Mouse (Mus musculus) ES-E14 (cell line): Measurements from ENCODE around the gene Gtse1. TPM values are rescaled to one million over a fixed set of nuclear protein-coding genes. Genes with fewer than 3 reads are reported as not detected.

ENCODE experiments used
- DNase-seq: peaks from one replicate; pipeline ENCODE4 v3.0.0-alpha.2; 2013; ENCODE audit warnings: low read depth, low spot score
- H3K27ac ChIP-seq: 2 replicates; pipeline ENCODE4 v1.5.1; 2012; ENCODE audit warnings: low read depth, mild to moderate bottlenecking, low read length, moderate library complexity, mixed read lengths; ENCODE audit not compliant: poor library complexity, insufficient read depth, severe bottlenecking
- H3K36me3 ChIP-seq: 2 replicates; pipeline ENCODE4 v1.6.1; 2012; ENCODE audit warnings: mild to moderate bottlenecking, low read length, moderate library complexity, mixed read lengths; ENCODE audit not compliant: control insufficient read depth, poor library complexity, insufficient read depth, severe bottlenecking
- H3K4me1 ChIP-seq, 2 experiments: fragments of 150-350 bp in 1 of 2; sonication (generic) in 1 of 2; 2 replicates each; pipeline ENCODE4 v1.6.1; 2012; ENCODE audit warnings: low read length in 2 of 2, mild to moderate bottlenecking in 1 of 2, mixed read lengths in 1 of 2; ENCODE audit not compliant: control insufficient read depth in 2 of 2, insufficient read depth in 2 of 2, poor library complexity in 1 of 2
- H3K4me3 ChIP-seq, 2 experiments: fragments of 150-350 bp in 1 of 2; sonication (generic) in 1 of 2; 2 replicates each; pipeline ENCODE4 v1.5.1; 2012; ENCODE audit warnings: low read length in 2 of 2, low read depth in 1 of 2, mild to moderate bottlenecking in 1 of 2, mixed read lengths in 1 of 2; ENCODE audit not compliant: insufficient read depth in 1 of 2, poor library complexity in 1 of 2, severe bottlenecking in 1 of 2
- H3K9ac ChIP-seq: 2 replicates; pipeline ENCODE4 v1.6.1; 2012; ENCODE audit warnings: low read depth, mild to moderate bottlenecking, low read length, mixed read lengths; ENCODE audit not compliant: poor library complexity, insufficient read depth, severe bottlenecking
- H3K9me3 ChIP-seq: fragments of 150-350 bp; sonication (generic); 2 replicates; pipeline ENCODE4 v1.6.1; 2012; ENCODE audit warnings: low read depth, mild to moderate bottlenecking, low read length; ENCODE audit not compliant: control insufficient read depth, insufficient read depth
- CHD2 ChIP-seq: IDR thresholded peaks from 2 replicates; pipeline ENCODE4 v1.6.1; 2014; ENCODE audit warnings: mild to moderate bottlenecking, low read depth, low read length, inconsistent platforms
- HCFC1 ChIP-seq: IDR thresholded peaks from 2 replicates; pipeline ENCODE4 v1.6.1; 2012; ENCODE audit warnings: low read length, inconsistent platforms, borderline replicate concordance; ENCODE audit not compliant: insufficient read depth
- MAFK ChIP-seq: IDR thresholded peaks from 2 replicates; pipeline ENCODE4 v1.6.1; 2014; ENCODE audit warnings: mild to moderate bottlenecking, low read depth, low read length, inconsistent platforms; ENCODE audit not compliant: insufficient read depth
- ZC3H11A ChIP-seq: IDR thresholded peaks from 2 replicates; pipeline ENCODE4 v1.6.1; 2012; ENCODE audit warnings: low read depth, mild to moderate bottlenecking, inconsistent platforms, low read length, borderline replicate concordance
- ZNF384 ChIP-seq: IDR thresholded peaks from 2 replicates; pipeline ENCODE4 v1.6.1; 2012; ENCODE audit warnings: low read depth, low read length, inconsistent platforms
- in situ Hi-C, 2 experiments: fragments of 600-800 bp; cut with MboI; formaldehyde crosslinking; loops; one replicate each; pipeline ENCODE4 v1.15.1; 2025; ENCODE audit warnings: low sequenced_read_pairs in 2 of 2, inconsistent platforms in 1 of 2; ENCODE audit not compliant: unreplicated experiment in 2 of 2
- total RNA-seq: library from RNA; depleted of rRNA; stranded (reverse); fragments of 300-350 nt; gene quantifications from 2 replicates; pipeline ENCODE4 v1.2.3, GENCODE M21; 2012

Gene Gtse1
- total RNA-seq, 1 experiment = 140 TPM

DNA sequence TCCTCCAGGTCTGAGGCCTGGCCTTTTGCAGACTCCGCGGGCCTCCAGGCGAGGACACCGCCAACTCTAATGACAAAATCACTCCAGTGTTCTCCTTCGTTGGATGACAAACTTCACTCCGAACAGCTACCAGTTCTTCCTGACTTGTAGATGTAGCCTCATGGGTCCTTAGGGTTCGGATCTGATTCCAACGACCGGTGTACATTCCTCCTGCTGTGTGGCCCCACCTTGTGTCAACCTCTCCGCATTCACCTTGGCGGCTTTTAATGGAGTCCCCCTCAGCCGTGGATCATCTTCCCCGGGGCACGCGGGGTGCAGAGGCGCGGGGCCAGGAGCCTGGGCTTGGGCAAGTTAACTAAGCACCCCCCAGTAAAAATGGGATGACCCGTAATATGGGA, 20.0 kb downstream of the Gtse1 start:
- in situ Hi-C loops = no loop called here
- Histone ChIP-seq H3K36me3 (peaks cover 35% of the 10 kb centered on the region), H3K4me3 (peak overlapping the region; percentile 65 to 94), H3K9ac (peak overlapping the region; percentile 95), H3K27ac (no peak overlapping the region), H3K9me3 (no peaks in the 10 kb centered on the region), H3K4me1 (peaks cover 3 to 4% of the 10 kb centered on the region in 2 experiments; a peak in 1 of 4 replicates)
- no peak for DNase-seq
- no peak for TF ChIP-seq ZNF384
- TF ChIP-seq ZC3H11A = no peak
- no peak for TF ChIP-seq MAFK
- no peak for TF ChIP-seq HCFC1
- no peak for TF ChIP-seq CHD2

DNA sequence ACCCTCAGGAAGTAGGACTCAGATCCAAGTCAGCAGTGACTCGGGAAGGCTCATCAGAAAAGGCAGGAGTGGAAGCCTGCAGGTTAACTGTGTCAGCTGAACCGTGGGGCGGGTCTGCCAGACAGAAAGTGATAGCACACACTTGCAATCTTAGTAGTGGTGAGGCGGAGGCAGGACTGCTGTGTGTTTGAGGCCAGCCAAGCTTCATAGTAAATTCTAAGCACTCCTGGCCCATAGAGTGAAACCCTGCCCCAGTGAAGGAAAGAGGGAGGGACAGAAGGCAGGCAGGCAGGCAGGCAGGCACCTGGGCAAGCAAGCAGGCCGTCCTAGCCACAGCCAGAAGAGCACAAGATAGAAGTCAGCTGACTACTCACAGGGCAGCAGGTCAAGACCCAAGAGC, 26.1 kb downstream of the Gtse1 start:
- no peaks in the 10 kb centered on the region for H3K9me3 ChIP-seq
- TF ChIP-seq CHD2 (no peak), ZC3H11A (no peak), MAFK (no peak), HCFC1 (no peak), ZNF384 (no peak)
- no peak overlapping the region for H3K9ac ChIP-seq
- DNase-seq = no peak
- H3K36me3 ChIP-seq = peaks cover 8% of the 10 kb centered on the region; the same call in 1 of the 2 replicates
- H3K4me1 ChIP-seq = no peaks in the 10 kb centered on the region
- H3K27ac ChIP-seq = no peak overlapping the region
- in situ Hi-C loops = no loop called here
- no peak overlapping the region for H3K4me3 ChIP-seq

DNA sequence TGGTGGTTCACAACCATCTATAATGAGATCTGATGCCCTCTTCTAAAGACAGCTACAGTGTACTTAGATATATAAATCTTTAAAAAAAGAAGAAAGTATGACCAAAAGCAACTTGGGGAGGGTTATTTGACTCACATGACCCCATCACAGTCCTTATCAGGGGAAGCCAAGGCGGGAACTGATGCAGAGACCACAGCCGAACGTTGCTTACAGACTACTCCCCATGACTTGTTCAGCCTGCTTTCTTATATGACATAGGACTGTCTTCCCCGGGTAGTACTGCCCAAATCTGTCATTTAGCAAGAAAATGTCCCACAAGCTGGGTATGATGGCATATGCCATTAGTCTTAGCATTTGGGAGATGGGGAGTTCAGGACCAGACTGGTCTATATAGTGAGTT, 29.7 kb downstream of the Gtse1 start:
- Histone ChIP-seq H3K9ac (no peak overlapping the region), H3K4me1 (no peaks in the 10 kb centered on the region), H3K36me3 (peaks cover 16% of the 10 kb centered on the region; the same call in 1 of the 2 replicates), H3K27ac (no peak overlapping the region), H3K4me3 (no peak overlapping the region), H3K9me3 (no peaks in the 10 kb centered on the region)
- no peak for DNase-seq
- no peak for TF ChIP-seq CHD2
- TF ChIP-seq HCFC1 = no peak
- no peak for TF ChIP-seq ZNF384
- no peak for TF ChIP-seq MAFK
- no peak for TF ChIP-seq ZC3H11A
- in situ Hi-C loops = no loop called here

- TF ChIP-seq HCFC1 = no peak
- TF ChIP-seq ZC3H11A = no peak
- TF ChIP-seq CHD2 = no peak
- no peak for TF ChIP-seq ZNF384
- TF ChIP-seq MAFK = no peak
- Histone ChIP-seq H3K9ac (no peak overlapping the region), H3K4me3 (no peak overlapping the region), H3K27ac (no peak overlapping the region), H3K4me1 (no peaks in the 10 kb centered on the region), H3K36me3 (peaks cover 27% of the 10 kb centered on the region; the same call in 1 of the 2 replicates), H3K9me3 (no peaks in the 10 kb centered on the region)
- DNase-seq = no peak
- in situ Hi-C loops = no loop called here
Observed at GRCm38 (mm10) chr15:85891971-85892370, 32.4 kb downstream of the Gtse1 start.

DNA sequence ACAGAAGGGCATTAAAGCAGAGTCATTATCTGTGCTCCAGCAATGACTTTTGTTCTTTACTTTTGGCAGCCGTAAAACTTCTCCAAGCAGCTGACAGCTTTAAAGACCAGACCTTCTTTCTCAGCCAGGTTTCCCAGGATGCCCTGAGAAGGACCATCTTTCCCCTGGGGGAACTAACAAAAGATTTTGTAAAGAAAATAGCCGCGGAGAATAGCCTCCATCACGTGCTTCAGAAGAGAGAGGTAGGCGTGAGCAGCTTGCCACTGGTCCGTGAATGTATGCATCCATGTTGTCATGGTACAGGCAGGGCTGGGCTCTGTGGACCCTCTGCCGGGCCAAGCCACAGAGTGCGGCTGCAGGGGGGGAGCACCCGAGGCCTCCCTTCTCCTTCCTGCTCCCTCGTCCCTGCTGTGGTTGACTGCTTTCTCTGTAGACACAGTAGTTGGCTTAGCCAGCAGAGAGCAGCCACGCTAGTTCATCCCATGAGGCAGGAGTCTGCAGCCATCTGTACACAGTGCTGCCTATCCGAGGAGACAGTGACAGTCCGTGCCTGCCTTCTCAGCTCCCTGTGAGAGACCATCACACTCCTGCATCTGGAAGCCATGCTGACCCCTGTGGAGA, 33.1 kb downstream of the Gtse1 start:
- Histone ChIP-seq H3K27ac (no peak overlapping the region), H3K9me3 (no peaks in the 10 kb centered on the region), H3K36me3 (peaks cover 33% of the 10 kb centered on the region; the same call in 1 of the 2 replicates), H3K4me1 (no peaks in the 10 kb centered on the region), H3K9ac (no peak overlapping the region), H3K4me3 (no peak overlapping the region)
- in situ Hi-C loops = no loop called here
- no peak for DNase-seq
- TF ChIP-seq ZC3H11A (no peak), ZNF384 (no peak), HCFC1 (no peak), MAFK (no peak), CHD2 (no peak)
